In genomic region chr17:47909091-47910001, GRCm38 (mm10) we compare ENCODE assay signal across 8 mouse cellular contexts. TPM values are rescaled to one million over a fixed set of nuclear protein-coding genes. Genes with fewer than 3 reads are reported as not detected.
DNase-seq lines count a peak whose midpoint lies in the region; ATAC-seq lines count a peak whose summit lies in the region.

No protein-coding gene starts in this region.

- ATAC-seq in lung, embryonic 15.5 days (ENCODE audit: borderline replicate concordance, extremely low read depth, low FRiP score, low TSS enrichment): no peak; the same call in 1 of the 2 replicates
- peak; percentile 60 for ATAC-seq in neutrophil, adult 5-6 weeks (ENCODE audit: extremely low read depth, insufficient number of reproducible peaks, low FRiP score, poor library complexity, severe bottlenecking)

- peak; percentile 57 to 62 for DNase-seq in urinary bladder, adult 18-20 months (ENCODE audit: low spot score in 2 of 2)
- DNase-seq in urinary bladder, postnatal 10 days (ENCODE audit: low spot score): no peak
- DNase-seq in embryonic facial prominence, embryonic 10.5 days (ENCODE audit: low spot score): peak; percentile 67
- peak; percentile 90 for DNase-seq in heart, embryonic 10.5 days (ENCODE audit: low spot score)
- DNase-seq in kidney, adult 8-10 months: peak; percentile 64 to 77
- DNase-seq in right cerebral cortex, adult 18-20 months: no peak

- H3K27me3 ChIP-seq in embryonic facial prominence, embryonic 10.5 days (replicated peaks; ENCODE audit: low read depth, poor library complexity, severe bottlenecking): peaks cover 14% of the 10 kb centered on the region; the same call in 1 of the 2 replicates
- no peaks in the 10 kb centered on the region for H3K27me3 ChIP-seq in heart, embryonic 10.5 days (ENCODE audit: insufficient read depth, poor library complexity, severe bottlenecking)
- H3K27me3 ChIP-seq in lung, embryonic 15.5 days: no peaks in the 10 kb centered on the region

- peak overlapping the region; percentile 58 for H3K27ac ChIP-seq in embryonic facial prominence, embryonic 10.5 days (replicated peaks)
- H3K27ac ChIP-seq in heart, embryonic 10.5 days: peak overlapping the region; percentile 67
- no peak overlapping the region for H3K27ac ChIP-seq in lung, embryonic 15.5 days

- peaks cover 56% of the 10 kb centered on the region for H3K36me3 ChIP-seq in embryonic facial prominence, embryonic 10.5 days (replicated peaks)
- H3K36me3 ChIP-seq in heart, embryonic 10.5 days: peaks cover 8% of the 10 kb centered on the region
- peaks cover 8% of the 10 kb centered on the region for H3K36me3 ChIP-seq in lung, embryonic 15.5 days

- H3K4me3 ChIP-seq in embryonic facial prominence, embryonic 10.5 days: peak overlapping the region; percentile 53
- peak overlapping the region; percentile 61 for H3K4me3 ChIP-seq in heart, embryonic 10.5 days
- H3K4me3 ChIP-seq in lung, embryonic 15.5 days: peak overlapping the region; percentile 23

- H3K9ac ChIP-seq in lung, embryonic 15.5 days: no peak overlapping the region

- no peaks in the 10 kb centered on the region for H3K9me3 ChIP-seq in embryonic facial prominence, embryonic 10.5 days
- H3K9me3 ChIP-seq in heart, embryonic 10.5 days: no peaks in the 10 kb centered on the region
- H3K9me3 ChIP-seq in lung, embryonic 15.5 days: no peaks in the 10 kb centered on the region

- peak overlapping the region; percentile 47 for H3K4me2 ChIP-seq in lung, embryonic 15.5 days

- 10% methylated on average over 51 of the region's 51 CpGs for WGBS in embryonic facial prominence, embryonic 10.5 days
- 11% methylated on average over 51 of the region's 51 CpGs for WGBS in heart, embryonic 10.5 days
- 27% methylated on average over 49 of the region's 51 CpGs for WGBS in lung, embryonic 15.5 days

- peaks cover 88% of the 10 kb centered on the region for H3K4me1 ChIP-seq in embryonic facial prominence, embryonic 10.5 days
- peaks cover 65% of the 10 kb centered on the region for H3K4me1 ChIP-seq in heart, embryonic 10.5 days
- peaks cover 67% of the 10 kb centered on the region for H3K4me1 ChIP-seq in lung, embryonic 15.5 days

RNA-seq across cellular contexts. Expression of gene Foxp4, which starts 15.1 kb away (rescaled TPM):
- 26.9 and 28.1 TPM in 2 replicates for polyA plus RNA-seq in embryonic facial prominence, embryonic 10.5 days (2016; fragmentation: Nextera tagmentation; extraction: Ambion mirVana)
- polyA plus RNA-seq in heart, embryonic 10.5 days (2016; fragmentation: Nextera tagmentation; extraction: Ambion mirVana): 12.4 and 27.3 TPM in 2 replicates
- 23.7 and 24.1 TPM in 2 replicates for polyA plus RNA-seq in lung, embryonic 15.5 days (2015; fragmentation: Nextera tagmentation; extraction: Ambion mirVana)
- total RNA-seq in neutrophil, adult 5-6 weeks (2017): 13.2 and 19.2 TPM in 2 replicates

Comparison
In these comparisons a context has a peak if more than half of its experiments do, and no peak if none do; other contexts are left out.
1. DNase-seq: peak in urinary bladder, adult 18-20 months (2 of 2), embryonic facial prominence, embryonic 10.5 days (single experiment), heart, embryonic 10.5 days (single experiment) and kidney, adult 8-10 months (2 of 2); none in urinary bladder, postnatal 10 days (single experiment) and right cerebral cortex, adult 18-20 months (single experiment).
2. Peak in every context shown above with its lines, with median percentiles within 50 percentile points of each other: H3K4me3 ChIP-seq.